Mouse (Mus musculus): Measurements from ENCODE around the gene Mageb16.

Mageb16 gene

DNA sequence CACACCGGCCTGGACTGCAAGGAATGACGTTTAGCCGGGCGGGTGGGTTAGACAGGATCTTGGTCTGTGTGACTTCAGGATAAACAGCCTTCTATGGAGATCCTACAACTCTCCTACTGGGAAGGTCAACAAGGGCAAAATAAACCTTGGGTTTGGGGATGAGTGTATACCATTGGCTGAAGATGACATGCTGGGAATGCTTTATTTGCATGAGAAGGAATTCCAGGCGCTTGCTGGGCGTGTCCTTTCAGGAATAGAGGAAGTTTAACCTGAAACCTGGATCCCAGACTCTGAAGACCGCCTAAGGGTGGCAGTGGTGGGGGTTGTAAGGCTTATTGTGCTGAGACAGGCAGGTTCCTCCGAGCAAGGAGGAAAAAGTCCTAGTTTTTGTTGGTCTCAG, at the start of gene Mageb16:
Mageb16 (minus strand) TSS at position 25 of the 400 bp plus-strand sequence.
- ATAC-seq (ENCODE audit: low TSS enrichment), result no peak

DNA sequence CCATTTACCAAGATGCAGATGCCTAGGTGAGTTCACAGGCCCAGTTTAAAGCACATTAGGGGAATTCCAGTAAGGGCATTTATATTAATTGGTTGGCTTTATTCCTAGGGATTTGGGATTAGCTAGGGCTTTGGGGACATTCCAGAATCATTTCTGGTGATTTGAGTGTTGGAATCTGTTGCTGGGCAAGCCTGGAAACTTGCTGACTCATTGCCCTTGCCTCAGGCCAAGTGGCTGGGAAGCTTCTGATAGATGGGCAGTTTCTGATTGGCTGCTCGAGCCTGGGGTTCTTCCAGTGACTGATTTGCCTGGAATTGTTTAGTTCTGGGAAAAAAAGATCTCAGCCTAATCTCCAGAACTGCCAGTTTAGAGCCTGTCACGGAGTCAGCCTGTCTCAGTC, 20.1 kb downstream of the Mageb16 start:
- no peak for ATAC-seq (ENCODE audit: low TSS enrichment)

DNA sequence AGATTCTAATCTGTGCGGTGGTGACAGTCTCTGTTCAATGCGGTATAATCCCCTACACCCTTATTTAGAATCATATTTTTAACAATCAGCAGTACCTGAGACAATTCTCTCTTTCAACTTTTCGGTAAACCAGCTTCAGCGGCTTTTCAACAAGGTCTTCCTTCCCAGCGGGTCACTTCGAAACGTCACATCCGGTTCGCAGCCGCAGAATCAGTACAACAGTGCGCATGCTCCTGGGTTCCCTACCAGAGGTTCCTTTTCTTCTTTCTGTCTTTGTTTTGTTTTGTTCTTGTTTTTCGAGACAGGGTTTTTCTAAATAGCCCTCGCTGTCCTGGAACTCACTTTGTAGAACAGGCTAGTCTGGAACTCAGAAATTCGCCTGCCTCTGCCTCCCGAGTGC, 35.8 kb downstream of the Mageb16 start:
- ATAC-seq (ENCODE audit: low TSS enrichment), result no peak

DNA sequence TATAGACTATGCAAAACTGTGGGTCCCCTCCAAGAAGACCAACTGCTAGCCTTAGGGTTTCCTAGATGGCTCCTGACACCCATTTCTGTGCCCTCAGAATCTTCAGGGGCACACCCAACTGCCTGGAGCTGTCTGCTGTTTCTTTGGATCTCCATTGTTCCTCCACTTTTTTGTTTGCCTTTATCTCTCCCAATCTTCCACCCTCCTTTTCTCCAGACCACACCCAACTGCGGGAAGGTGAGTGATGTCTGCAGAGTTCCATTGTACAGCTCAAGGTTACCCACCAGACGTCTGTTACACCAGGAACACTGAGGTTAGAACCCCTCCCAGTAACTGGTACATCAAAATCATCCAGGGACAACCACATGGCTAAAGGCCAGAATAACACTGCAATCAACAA, 64.8 kb downstream of the Mageb16 start:
- no peak for ATAC-seq (ENCODE audit: low TSS enrichment)

Measured in frontal cortex, adult (tissue).